29 mouse cellular contexts compared by ENCODE assay signal in the genomic region with DNA sequence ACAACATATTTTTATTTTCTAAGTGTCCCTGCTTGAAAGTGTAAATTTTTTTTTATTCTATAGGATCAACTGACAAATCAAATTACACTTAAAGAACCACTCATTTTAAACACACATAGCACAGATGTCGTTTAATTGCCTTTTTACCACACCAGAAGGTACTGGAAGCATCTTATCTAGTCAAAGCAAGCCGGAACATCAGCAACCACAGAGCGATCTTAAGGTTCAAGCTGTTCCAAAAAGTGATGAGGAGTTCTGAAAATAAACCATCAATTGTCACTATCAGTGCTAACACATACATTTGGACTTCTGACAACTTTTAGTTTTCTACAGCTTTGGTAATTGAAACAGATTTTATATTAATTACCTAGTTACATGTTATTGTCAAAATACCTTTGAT. TPM values are rescaled to one million over a fixed set of nuclear protein-coding genes. Genes with fewer than 3 reads are reported as not detected.
DNase-seq lines count a peak whose midpoint lies in the region; ATAC-seq and TF ChIP-seq lines count a peak whose summit lies in the region.
"Had no signal": no experiment of that assay in that cellular context is flagged by ENCODE, and none has a peak within 500 bp of the region (broad histone marks: within the 10 kb centered on the region; RNA-seq: fewer than 3 reads in every experiment).

No protein-coding gene starts in this region.

- no peak for TF ChIP-seq CTCF in liver, postnatal 0 days (IDR thresholded peaks at IDR 0.05; ENCODE audit: low read depth)

- H3K4me1 ChIP-seq in liver, postnatal 0 days (ENCODE audit: insufficient read depth), result no peaks in the 10 kb centered on the region
- H3K4me1 ChIP-seq: embryonic facial prominence, embryonic 10.5 days; embryonic facial prominence, embryonic 13.5 days; forebrain, embryonic 12.5 days; forebrain, embryonic 15.5 days; heart, embryonic 10.5 days; heart, embryonic 13.5 days had no signal

- TF ChIP-seq EP300 in liver, postnatal 0 days (IDR thresholded peaks at IDR 0.05; ENCODE audit: low read depth), result peak; percentile 71

- no peak for ATAC-seq in liver, postnatal 0 days
- ATAC-seq in megakaryocyte-erythroid progenitor cell, adult 5-6 weeks (replicated peaks; ENCODE audit: low FRiP score, low TSS enrichment, poor library complexity, severe bottlenecking), result peak; percentile 91
- ATAC-seq: activated CD4-positive, CD25-positive, alpha-beta regulatory T cell, adult 4 months; CD4-positive, CD25-positive, alpha-beta regulatory T cell, adult 4 months; forebrain, embryonic 15.5 days; hindbrain, postnatal 0 days had no signal

- no peak overlapping the region for H3K9ac ChIP-seq in liver, postnatal 0 days (replicated peaks)
- H3K9ac ChIP-seq: embryonic facial prominence, embryonic 13.5 days; forebrain, embryonic 12.5 days; forebrain, embryonic 15.5 days; heart, embryonic 13.5 days; hindbrain, embryonic 14.5 days had no signal

- H3K36me3 ChIP-seq in liver, postnatal 0 days (replicated peaks; ENCODE audit: insufficient read depth, low read length), result peaks cover 50% of the 10 kb centered on the region

- WGBS in liver, postnatal 0 days (ENCODE audit: insufficient replicate concordance), result 59% methylated on average over 3 of the region's 3 CpGs

- no peak overlapping the region for H3K4me3 ChIP-seq in liver, postnatal 0 days (ENCODE audit: low read depth, low read length)
- H3K4me3 ChIP-seq: embryonic facial prominence, embryonic 10.5 days; embryonic facial prominence, embryonic 13.5 days; erythroblast, embryonic 14.5 days; forebrain, embryonic 12.5 days; forebrain, embryonic 15.5 days; heart, adult 2 months; heart, embryonic 10.5 days; heart, embryonic 13.5 days had no signal

- no peak overlapping the region for H3K27ac ChIP-seq in liver, postnatal 0 days (ENCODE audit: low read depth)
- H3K27ac ChIP-seq: embryonic facial prominence, embryonic 10.5 days; embryonic facial prominence, embryonic 13.5 days; forebrain, embryonic 12.5 days; forebrain, embryonic 15.5 days; heart, adult 2 months; heart, embryonic 10.5 days; heart, embryonic 13.5 days; hindbrain, embryonic 14.5 days; hindbrain, postnatal 0 days had no signal

- no peak overlapping the region for H3K4me2 ChIP-seq in liver, postnatal 0 days (ENCODE audit: low read depth, low read length)
- H3K4me2 ChIP-seq: embryonic facial prominence, embryonic 13.5 days; forebrain, embryonic 12.5 days; forebrain, embryonic 15.5 days; heart, embryonic 13.5 days; hindbrain, embryonic 14.5 days had no signal

- no peaks in the 10 kb centered on the region for H3K9me3 ChIP-seq in liver, postnatal 0 days (ENCODE audit: low read length)
- H3K9me3 ChIP-seq: embryonic facial prominence, embryonic 10.5 days; embryonic facial prominence, embryonic 13.5 days; forebrain, embryonic 12.5 days; forebrain, embryonic 15.5 days; heart, embryonic 10.5 days; heart, embryonic 13.5 days had no signal

- H3K27me3 ChIP-seq in liver, postnatal 0 days (ENCODE audit: insufficient read depth, low read length), result no peaks in the 10 kb centered on the region
- H3K27me3 ChIP-seq: embryonic facial prominence, embryonic 13.5 days; forebrain, embryonic 12.5 days; forebrain, embryonic 15.5 days; heart, embryonic 13.5 days had no signal

- no peak for DNase-seq in liver, postnatal 0 days
- DNase-seq in liver, result no peak
- peak; percentile 11 for DNase-seq in c-Kit-positive CD71-positive TER-119-negative erythroid progenitor cells, embryonic 14.5 days (ENCODE audit: low read depth)
- no peak for DNase-seq in right cerebral cortex, postnatal 36 days (ENCODE audit: low spot score in 2 of 2)
- DNase-seq in ovary, postnatal 36 days (ENCODE audit: low spot score), result no peak
- DNase-seq: adrenal gland, adult 8-10 months; adrenal gland, postnatal 25 days; cerebellum, adult 11 months; cerebellum, adult 2 months; cerebellum, adult 9-11 months; cerebellum, postnatal 25 days; embryo, embryonic 11 days; gastrocnemius, postnatal 10 days; gastrocnemius, postnatal 36 days; heart, adult 2 months; heart, postnatal 14 days; heart, postnatal 4 days had no signal

RNA-seq across cellular contexts. Expression of gene Itgb1, which starts 48.7 kb away (rescaled TPM):
- 60.8 and 64.8 TPM in 2 replicates for polyA plus RNA-seq in liver, postnatal 0 days (2015; fragmentation: Nextera tagmentation; extraction: Ambion mirVana)
- 65.5 and 79.9 TPM in 2 replicates for total RNA-seq in megakaryocyte-erythroid progenitor cell, adult 5-6 weeks (2014; fragmentation: Nextera tagmentation)
- total RNA-seq in megakaryocyte-erythroid progenitor cell, adult 5-6 weeks (2017), result 164 and 180 TPM in 2 replicates
